Mouse (Mus musculus): ENCODE results near the gene Ctf2.
"Not testable (repeated sequence)": the region's sequence is repeated elsewhere in the genome, so short reads cannot be mapped to it uniquely, and the experiment has no call there.

The Ctf2 gene

DNA sequence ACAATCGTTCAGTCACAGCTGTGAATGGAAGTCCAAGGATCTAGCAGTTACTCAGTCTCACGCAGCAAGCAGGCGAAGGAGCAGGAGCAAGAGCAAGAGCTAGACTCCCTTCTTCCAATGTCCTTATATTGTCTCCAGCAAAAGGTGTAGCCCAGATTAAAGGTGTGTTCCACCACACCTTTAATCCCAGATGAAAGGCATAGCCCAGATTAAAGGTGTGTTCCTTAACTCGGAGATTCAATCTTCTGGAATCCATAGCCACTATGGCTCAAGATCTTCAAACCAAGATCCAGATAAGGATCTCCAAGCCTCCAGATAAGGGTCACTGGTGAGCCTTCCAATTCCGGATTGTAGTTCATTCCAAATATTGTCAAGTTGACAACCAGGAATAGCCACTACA is at the start of gene Ctf2:
Ctf2 (minus strand) TSS at position 101 of the 400 bp plus-strand sequence.
- not testable (repeated sequence) for DNase-seq (ENCODE audit: low spot score in 2 of 2)

DNA sequence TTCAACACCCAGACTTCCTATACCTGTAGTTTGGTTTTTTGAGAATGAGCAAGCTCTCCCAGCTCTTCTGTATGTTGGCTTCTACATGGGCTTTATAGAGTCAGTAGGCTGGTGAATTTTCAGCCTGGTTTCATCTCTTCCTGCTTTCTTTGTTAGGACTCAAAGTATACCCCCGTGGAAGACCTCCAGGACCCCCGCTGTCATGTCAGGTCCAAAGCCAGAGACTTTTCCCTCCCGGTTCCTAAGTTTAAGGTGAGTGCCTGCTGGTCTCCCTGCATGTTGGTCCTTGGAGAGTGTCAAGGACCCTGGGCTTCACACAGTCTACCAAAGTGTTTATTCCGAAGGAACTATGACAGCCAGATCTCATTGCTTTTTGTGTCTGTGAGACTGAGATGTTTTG is 46.4 kb upstream of the Ctf2 start:
- DNase-seq (ENCODE audit: low spot score in 2 of 2): no peak

DNA sequence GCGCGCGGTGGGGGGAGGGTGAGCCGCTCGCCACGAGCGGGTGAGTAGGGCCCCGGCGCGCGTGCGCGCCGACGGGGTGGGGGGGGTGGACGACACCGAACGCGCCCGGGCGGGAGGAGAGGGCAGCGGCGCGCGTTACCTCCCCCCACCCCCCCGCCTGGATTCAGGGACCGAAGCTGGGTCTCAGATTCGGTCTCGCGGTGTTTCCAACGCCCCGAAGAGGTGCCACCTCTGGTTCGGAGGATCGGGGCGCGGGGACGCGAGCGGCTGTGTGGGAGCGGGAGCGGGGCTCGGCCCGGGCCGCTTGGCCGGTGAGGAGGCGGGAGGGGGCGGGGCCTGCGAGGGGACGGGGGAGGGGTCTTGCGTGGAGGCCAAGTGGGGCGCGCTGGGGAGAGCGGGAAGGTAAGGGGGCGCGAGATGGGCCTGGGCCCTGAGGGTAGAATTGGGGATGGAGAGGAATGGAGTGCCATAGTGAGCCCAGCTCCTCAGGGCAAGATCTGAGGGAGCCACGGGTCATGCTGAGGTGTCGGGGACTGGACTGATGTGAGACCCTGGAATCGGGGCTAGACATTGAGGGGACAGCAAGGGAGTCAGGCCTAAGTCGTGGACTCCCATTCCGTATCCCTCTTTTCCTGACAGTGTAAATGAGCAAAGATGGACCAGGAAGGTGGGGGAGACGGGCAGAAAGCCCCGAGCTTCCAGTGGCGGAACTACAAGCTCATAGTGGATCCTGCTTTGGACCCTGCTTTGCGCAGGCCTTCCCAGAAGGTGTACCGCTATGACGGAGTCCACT is 45.7 kb upstream of the Ctf2 start:
- no peak for DNase-seq (ENCODE audit: low spot score in 2 of 2)

DNA sequence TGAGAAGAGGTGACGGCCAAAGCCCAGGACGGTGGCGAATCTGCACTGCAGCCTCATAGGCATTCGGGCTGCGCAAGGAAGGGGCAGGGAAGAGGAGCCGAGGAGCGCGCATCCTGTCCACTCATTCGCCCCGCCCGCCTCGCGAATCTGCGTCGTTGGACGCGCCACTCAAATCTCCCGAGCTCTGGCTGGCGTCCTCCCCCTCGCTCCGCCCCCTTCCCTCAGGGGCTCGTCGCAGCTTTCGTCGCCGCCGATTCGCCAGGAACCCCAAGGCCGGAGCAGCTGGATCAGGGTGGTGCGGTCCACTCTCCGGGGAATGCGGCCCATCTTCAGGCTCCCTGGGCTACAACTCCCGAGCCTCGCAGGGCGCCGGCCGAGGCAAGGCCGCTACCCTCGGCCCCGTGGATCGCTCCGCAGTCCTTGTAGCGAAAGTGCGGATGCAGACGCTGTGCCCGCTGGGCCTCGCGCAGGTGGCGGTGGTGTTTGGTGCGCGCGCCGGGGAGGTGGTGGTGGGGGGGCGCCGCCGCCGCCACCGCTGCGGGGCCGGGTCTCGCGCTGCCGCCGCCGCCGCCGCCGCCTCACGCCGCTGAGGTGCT is 45.0 kb upstream of the Ctf2 start:
- DNase-seq (ENCODE audit: low spot score in 2 of 2): peak; percentile 96 to 97

DNA sequence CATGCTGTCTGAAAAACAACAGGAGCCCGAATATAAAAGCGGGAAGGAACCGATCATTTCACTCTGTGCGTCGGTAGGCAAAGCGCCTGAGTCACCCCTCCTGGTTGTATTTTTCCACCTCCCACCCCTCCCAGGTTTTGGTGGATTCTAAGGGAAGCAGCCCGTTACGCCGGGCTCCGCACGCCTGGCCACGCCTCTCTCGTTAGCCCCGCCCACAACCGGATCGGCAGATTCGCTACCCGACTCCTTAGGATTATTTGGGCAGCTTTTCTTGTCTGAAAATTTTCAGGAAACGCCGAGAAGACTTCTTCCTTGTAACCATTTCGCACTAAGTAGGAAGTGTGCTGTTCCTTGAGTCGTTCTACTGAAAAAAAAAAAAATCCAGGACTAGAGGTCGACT is 44.5 kb upstream of the Ctf2 start, which contains the start of gene Setd1a:
Setd1a (plus strand) TSS at position 245 of the 400 bp plus-strand sequence.
- DNase-seq (ENCODE audit: low spot score in 2 of 2): peak; percentile 73 to 78

DNA sequence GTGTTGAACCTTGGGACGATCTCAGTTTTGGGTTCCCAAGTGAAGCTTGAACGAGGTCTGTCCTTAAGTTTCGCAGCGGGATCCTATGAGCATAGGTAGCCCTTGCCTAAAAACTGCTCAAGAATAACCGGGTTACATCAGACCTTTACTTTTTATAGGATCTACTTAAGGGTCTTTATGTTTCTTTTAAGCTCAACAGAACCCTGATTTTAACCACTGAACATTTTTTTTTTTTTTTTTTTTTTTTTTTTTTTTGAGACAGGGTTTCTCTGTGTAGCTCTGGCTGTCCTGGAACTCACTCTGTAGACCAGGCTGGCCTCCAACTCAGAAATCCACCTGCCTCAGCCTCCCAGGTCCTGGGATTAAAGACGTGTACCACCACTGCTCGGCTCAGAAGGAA is 43.9 kb upstream of the Ctf2 start:
- DNase-seq (ENCODE audit: low spot score in 2 of 2): not testable (repeated sequence)

DNA sequence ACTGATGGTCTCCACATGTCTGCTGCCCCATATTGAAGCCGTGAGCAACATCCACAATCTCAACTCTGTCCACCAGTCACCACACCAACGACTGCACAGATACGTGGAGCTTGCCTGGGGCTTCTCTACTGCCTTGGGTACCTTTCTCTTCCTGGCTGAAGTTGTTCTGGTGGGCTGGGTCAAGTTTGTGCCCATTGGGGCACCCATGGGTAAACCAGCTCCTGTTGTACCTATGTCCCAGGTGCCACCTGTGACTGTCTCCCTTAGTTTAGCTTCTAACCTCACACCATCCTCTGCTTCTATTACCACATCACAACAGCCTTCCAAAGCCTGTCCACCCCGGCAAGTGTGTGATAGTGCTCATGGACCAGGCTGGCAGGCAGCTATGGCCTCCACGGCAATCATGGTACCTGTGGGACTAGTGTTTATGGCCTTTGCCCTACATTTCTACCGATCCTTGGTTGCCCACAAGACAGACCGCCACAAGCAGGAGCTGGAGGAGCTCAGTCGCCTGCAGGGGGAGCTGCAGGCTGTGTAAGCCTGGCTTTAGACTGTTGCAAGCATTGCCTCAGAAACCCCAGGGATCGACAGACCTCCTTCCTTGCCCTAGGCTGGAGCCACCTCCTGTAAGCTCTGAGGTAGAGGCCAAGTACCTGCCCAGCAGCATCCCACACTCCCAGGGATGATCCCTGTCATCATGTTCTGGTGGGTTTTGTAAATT is 41.9 kb upstream of the Ctf2 start:
- peak; percentile 62 to 72 for DNase-seq (ENCODE audit: low spot score in 2 of 2)

DNA sequence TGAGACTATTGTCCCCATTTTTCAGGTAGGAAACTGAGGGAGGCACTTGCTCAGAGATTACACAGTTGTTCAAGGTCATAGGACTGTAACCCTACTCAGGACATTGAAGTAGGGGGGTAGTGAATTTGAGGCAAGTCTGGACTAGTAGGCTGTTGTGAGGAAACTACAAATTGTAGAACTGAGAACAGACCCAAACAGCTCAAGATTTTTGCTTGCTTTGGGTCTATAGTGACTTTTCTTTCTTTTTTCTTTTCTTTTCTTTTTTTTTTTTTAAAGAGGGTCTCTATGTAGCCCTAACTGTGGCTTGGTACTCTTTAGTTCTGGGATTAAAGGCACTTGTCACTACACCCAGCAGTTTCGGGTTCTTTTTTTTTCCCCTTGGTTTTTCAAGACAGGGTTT is 40.6 kb upstream of the Ctf2 start:
- DNase-seq (ENCODE audit: low spot score in 2 of 2): no peak

DNA sequence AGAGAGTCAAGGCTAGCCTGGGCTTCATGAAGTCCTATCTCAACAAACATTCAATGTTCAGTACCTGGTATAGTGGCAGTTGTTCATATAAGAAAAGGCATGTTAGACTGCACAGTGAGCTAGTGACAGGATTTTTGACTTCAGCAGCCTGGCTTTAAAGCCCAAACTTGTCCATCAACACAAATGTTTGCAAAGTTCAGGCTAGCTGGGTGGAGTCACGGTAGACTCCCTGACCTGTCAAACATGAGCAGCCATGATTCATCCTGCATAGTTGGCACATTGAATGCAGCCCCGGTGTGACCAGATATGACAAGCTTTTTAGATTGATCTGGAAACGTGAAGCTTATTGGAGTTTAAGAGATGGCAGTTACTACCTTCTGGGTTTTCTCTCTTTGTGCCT is 40.1 kb upstream of the Ctf2 start:
- DNase-seq (ENCODE audit: low spot score in 2 of 2): no peak

DNA sequence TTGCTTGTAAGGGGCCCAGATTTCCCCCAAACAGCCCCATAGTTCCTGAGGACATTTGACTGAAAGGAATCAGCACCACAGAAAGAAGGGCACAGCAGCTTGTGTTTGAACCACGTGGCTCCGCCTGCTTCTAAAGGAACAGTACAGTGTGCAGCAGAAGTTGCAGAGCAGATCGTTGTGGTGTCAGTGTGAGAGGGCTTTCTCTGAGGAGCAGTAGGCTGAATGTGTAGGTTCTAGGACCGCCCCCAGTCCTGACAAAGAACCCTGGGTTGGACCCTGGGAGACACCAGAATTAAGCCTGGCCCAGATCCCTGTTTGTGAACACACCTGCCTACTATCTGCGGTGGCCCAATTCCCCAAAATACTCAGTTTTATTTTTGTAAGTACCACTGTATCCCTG is 39.3 kb upstream of the Ctf2 start:
- no peak for DNase-seq (ENCODE audit: low spot score in 2 of 2)

DNA sequence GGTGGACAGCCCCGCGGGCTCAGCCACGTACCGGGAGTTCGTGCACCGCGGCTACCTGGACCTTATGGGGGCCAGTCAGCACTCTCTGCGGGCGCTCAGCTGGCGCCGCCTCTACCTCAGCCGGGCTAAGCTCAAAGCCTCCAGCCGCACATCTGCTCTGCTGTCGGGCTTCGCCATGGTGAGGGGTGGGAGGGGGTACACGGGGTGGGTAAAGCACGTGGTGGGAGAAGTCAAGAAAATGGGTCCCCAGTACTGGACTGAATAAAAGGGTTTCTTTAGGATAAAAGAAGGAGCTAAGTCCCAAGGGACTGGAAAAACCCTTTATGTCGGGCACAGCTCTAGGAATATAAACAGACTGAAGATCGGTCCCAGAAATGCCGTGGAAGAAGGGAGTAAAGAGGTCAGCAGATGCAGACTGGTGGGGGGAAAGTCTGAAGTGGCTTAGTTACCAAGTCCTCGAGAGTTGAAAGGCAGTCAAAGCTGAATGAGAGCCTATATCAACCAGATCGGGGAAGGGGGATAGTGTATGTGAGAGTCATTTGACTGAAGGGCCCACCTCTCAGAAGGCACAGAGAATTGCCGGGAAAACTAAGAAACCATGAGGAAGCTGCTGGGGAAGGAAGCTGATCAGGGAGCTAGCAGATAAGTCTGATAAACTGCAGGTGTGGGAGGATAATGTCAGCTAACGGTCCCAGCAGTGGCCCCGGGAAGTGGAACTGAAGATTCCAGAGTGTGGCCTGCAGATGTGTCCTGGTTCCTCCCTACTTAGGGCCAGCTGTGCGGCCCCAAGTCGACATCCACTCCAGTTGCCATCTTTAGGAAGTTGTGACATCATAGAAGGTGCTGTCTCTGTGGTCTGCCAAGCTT is 38.3 kb upstream of the Ctf2 start:
- DNase-seq (ENCODE audit: low spot score in 2 of 2): no peak

DNA sequence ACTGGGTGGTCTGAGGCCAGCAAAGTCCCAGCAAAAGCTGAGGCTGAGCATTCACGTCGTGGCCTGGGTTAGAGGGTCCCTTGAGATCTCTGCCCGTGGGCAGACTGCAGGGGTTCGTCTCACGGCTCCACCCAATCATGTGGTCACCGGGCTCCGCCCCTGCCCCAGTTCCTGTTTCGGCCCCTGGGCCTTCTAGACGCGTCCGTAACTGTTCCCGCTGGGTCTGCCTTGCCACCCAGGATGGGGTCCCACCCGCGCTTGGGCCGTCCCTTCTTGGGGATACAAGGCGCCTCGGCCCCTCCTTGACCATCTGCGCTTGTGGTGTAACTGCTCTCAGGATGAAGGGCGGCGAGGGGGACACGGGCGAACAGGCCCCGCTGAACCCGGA is 37.7 kb upstream of the Ctf2 start, which contains the start of gene Orai3:
Orai3 (plus strand) TSS at position 165 of the 388 bp plus-strand sequence.
- peak; percentile 68 to 80 for DNase-seq (ENCODE audit: low spot score in 2 of 2)

DNA sequence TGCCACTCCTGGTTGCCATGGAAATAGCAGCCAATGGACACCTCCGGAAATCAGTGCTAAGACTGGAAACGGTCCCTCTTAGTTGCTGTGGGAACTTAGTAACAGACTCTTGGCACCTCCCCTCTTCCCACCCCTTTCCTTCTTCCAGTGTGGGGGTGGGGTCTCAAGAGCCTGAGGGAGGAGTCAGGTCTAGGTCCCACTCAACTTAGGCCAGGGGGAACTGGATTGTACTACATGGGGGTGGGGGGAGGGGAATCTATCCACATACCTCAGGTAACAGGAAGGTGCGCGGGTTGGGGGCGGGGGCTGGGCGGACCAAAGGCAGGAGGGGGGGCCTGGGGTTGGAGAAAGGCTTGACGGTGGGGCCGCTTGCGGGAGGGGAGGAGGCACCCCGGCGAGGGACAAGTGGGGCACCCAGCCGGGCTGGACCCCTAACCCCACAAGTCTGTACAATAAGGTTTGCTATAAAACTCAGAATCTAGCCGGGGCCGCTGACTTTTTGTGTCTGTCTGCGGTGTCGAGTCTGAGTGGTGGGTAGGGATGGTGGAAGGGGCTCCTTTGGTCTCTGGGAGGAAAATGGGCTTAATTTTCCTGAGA is 37.1 kb upstream of the Ctf2 start:
- peak in 1 of 2 experiments; percentile 39 for DNase-seq (ENCODE audit: low spot score in 2 of 2)

DNA sequence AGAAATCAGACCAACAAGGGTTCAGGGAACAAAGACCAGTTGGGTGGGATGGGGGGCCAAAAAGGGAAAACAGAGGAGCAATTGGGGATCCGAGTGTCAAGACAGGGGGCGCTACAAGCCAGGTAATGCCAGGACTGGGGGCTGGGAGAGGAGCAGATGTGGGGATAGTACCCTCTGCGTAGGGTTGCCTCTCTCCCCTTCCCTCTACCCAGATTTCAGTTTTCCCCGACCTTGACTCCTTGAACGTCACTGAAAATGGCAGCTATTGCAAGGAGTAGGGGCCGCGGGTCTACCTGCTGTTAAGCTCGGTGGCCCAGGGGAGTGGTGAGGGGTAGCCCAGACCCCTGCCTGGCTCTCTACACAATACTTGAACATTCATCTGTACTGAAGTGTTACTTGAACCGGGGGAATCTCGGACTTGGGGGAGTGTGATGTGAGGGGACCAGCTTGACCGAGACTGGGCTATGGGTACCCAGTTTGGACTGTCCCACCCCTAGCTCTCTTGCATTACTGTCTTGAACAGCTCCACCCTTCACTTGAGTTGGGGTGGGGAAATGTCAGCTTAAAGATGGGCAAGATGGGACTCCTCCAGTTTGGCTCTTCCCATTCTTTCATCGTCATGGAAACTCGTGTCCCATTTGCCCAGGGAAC is 36.5 kb upstream of the Ctf2 start:
- no peak for DNase-seq (ENCODE audit: low spot score in 2 of 2)

DNA sequence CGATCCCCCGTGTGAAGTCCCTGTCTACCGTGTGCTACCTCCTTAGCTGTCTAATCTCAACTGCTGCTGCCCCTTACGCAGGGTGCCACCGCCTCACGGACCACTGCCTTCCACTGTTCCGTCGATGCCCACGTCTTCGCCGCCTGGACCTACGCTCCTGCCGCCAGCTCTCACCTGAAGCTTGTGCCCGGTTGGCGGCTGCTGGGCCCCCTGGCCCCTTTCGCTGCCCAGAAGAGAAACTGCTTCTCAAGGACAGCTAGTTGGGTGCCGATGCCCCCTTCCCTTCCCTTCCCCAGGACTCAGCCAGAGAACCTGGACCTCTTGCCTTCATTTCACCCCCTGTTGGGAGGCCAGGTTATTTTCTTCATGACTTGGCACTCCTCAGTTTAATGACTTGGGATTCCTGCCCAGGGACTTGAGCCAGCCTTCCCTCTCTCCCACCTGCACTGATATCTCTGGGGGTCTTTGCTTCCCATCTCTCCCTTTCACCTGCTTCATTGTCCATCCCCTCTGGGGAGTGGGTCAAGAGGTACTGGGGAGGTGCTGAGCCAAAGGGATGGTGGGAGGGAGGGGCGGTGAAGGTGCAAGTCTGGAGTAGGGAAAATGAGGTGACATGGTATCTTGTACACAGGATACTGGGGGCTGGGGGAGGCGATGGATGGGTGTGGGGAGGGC is 35.8 kb upstream of the Ctf2 start:
- DNase-seq (ENCODE audit: low spot score in 2 of 2): no peak

DNA sequence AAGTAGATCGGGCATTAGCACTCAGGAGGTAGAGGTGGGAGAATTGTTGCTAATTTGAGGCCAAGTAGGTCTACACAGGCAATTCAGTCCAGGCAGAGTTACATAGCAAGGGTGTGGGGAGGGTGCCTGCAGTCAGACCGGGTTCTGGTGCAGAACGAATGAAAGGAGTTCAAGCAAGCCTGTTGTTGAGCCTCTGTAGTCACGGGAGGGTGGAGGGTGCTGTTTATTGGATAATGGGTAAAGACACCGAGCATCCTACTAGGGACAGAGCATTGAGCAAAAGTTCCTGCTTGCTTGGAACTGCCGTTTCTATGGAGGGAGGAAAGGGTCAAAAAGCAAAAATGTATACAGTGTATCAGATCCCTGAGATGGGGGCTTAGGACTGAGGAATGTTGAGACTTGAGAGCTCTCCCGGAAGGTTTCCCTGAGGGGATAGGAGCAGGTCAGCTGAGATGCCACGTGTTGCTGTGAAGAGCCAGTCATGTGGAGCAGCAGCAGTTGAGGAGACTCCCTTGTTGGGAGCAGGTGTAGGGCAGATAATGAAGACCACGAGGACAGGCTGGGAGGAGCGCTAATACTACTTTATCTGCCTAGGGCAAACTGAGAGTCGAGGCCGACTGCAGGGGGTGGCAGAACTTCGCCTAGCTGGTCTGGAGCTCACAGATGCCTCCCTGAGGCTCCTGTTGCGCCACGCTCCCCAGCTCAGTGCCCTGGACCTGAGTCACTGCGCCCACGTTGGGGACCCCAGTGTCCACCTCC is 35.1 kb upstream of the Ctf2 start:
- DNase-seq (ENCODE audit: low spot score in 2 of 2): no peak

DNA sequence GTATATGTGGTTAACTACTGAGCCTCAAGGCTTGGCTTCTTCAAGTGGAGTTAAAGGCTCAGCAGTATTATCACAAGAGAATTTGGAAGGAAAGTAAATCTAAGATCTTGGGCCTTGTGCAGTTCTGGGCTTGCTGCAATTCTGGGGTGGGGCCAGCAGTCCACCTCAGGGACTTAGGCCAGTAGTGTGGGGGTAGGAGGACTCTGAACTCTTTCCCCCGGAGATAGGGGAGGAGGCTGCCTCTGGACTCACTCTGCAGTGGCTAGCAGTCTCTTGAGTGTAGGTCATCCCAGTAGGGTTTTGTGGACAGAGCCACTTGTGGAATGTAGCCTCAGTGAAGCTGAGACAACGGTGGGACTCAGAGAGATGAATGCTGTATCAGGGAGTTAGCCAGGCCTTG is 33.8 kb upstream of the Ctf2 start:
- DNase-seq (ENCODE audit: low spot score in 2 of 2): no peak

DNA sequence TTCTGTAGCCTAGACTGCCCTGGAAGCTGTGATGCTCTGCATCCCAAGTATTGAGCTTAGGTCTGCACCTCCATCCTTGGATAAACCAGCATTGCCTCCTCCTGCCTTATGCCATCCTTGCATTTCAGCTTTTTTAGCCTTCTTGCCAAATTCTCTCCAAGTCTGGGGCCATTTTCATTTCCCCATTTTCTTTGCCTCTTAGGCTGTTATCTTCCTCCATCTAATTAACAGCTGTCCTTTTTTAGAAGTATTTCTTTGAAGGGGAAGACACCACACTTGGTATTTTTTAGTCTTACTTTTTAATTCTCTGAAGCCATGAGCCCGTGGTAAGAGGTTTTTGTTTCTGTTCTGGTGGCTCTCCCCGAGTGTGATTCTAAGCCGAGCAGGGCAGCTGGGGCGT is 31.7 kb upstream of the Ctf2 start:
- DNase-seq (ENCODE audit: low spot score in 2 of 2): no peak

DNA sequence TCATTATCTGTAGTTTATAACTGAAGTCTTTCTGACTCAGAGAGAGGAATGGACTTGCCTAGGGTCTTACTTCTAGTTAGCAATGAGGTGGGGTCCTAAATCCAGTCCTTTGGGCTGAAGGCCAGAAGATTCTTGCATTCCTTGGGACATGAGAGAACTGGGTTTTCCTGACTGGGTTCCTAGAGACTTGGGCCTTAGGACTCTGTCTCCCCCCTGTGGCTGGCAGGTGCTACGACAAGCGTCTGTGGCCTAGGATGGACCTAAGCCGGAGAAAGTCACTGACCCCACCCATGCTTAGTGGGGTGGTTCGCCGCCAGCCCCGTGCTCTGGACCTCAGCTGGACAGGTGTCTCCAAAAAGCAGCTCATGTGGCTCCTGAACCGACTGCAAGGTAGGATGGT is 29.1 kb upstream of the Ctf2 start:
- DNase-seq (ENCODE audit: low spot score in 2 of 2): peak; percentile 54 to 59

DNA sequence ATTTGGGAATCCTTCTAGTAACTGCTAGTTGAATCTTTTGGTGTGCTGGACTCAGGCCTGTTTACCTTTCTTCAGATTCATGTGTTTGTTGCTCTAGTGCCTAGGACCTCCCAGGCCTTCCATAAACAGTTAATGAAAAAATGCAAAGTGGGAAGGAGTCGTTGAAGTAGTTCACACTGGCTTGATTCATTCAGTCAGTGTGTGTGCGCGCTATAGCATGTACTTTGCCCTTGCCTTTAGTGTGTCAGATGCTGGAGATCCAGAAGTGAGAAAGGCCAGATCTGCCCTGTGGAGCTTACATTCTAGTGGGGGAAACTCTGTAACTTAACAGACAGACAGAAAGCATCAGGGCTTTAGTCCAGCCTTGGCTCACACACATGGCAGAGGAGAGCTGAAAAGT is 28.5 kb upstream of the Ctf2 start:
- DNase-seq (ENCODE audit: low spot score in 2 of 2): no peak

All from natural killer cell, adult 2 months (primary cell).